Mouse (Mus musculus) embryonic fibroblast, embryonic 13.5 days (primary cell): ENCODE results near the gene Atp2a3.

ENCODE experiments used
- CTCF ChIP-seq: IDR thresholded peaks from 2 replicates; pipeline ENCODE4 v1.5.1; 2011; ENCODE audit warnings: mild to moderate bottlenecking, control low read depth, low read length, moderate library complexity, borderline replicate concordance; ENCODE audit not compliant: insufficient read depth
- POLR2A ChIP-seq: IDR thresholded peaks from 2 replicates; pipeline ENCODE4 v1.6.1; 2011; ENCODE audit warnings: low read depth, mild to moderate bottlenecking, control low read depth, low read length, moderate library complexity

DNA sequence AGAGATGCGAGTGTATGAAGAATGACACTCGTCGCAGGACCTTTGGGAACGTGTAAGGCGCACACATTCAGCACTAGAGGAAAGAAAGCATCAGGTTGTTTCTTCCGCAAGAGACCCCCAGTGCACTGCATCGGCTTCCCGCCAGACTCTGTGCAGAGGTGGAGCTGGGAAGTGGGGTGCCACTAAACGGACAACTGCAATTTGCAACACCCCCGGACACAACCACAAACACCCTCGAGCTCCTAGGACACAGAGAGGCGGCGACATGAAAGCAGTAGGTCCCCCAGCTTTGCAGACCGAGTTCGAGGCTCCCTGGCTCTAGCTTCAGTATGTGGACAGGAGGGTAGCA, 272 bp upstream of the Atp2a3 start:
- TF ChIP-seq CTCF (no peak), POLR2A (no peak)
